Mouse (Mus musculus) olfactory bulb, adult 2 months (tissue): ENCODE data around the gene Agap2. TPM values are rescaled to one million over a fixed set of nuclear protein-coding genes. Genes with fewer than 3 reads are reported as not detected.

Experiments
- H3K27ac ChIP-seq: fragments of 200-500 bp; 2 replicates; pipeline ENCODE4 v1.5.1; 2012; ENCODE audit warnings: low read depth, low read length; ENCODE audit not compliant: insufficient read depth
- H3K4me1 ChIP-seq: fragments of 200-500 bp; 2 replicates; pipeline ENCODE4 v1.6.1; 2012; ENCODE audit warnings: low read length; ENCODE audit not compliant: control insufficient read depth, insufficient read depth
- H3K4me3 ChIP-seq: fragments of 200-500 bp; 2 replicates; pipeline ENCODE4 v1.5.1; 2012; ENCODE audit warnings: mild to moderate bottlenecking, low read depth, low read length, moderate library complexity; ENCODE audit not compliant: insufficient read depth
- CTCF ChIP-seq: fragments of 200-500 bp; IDR thresholded peaks from 2 replicates; pipeline ENCODE4 v1.5.1; 2012; ENCODE audit warnings: low read depth, mild to moderate bottlenecking, low read length, moderate library complexity; ENCODE audit not compliant: insufficient read depth
- POLR2A ChIP-seq: fragments of 200-500 bp; IDR thresholded peaks from 2 replicates; pipeline ENCODE4 v1.6.1; 2012; ENCODE audit warnings: mild to moderate bottlenecking, low read depth, low read length, moderate library complexity; ENCODE audit not compliant: insufficient read depth
- WGBS: fragments of 180-500 bp; shearing (Covaris S2); methylation state at CpG from one replicate; pipeline ENCODE4 v1.1.7; 2018; 5-methylcytosine and 5-hydroxymethylcytosine counted together
- polyA plus RNA-seq: library from polyadenylated mRNA; stranded (reverse); fragments of >200 nt; gene quantifications from 2 replicates; pipeline ENCODE4 v1.2.4, GENCODE M21; 2012; ENCODE audit warnings: low replicate concordance; ENCODE audit not compliant: missing spikeins, insufficient read depth, insufficient read length

The Agap2 gene
- polyA plus RNA-seq, 1 experiment, result not detected

- Histone ChIP-seq H3K4me1 (peaks cover 20% of the 10 kb centered on the region), H3K27ac (peak overlapping the region; percentile 46; the same call in 1 of the 2 replicates), H3K4me3 (no peak overlapping the region)
- 60% methylated on average over 5 of the region's 5 CpGs for WGBS
- no peak for TF ChIP-seq CTCF
Observed at GRCm38 (mm10) chr10:127062503-127062902, 12.6 kb upstream of the Agap2 start.

- Histone ChIP-seq H3K27ac (peak within 1 kb of the TSS; percentile 93), H3K4me3 (peak within 1 kb of the TSS; percentile 93), H3K4me1 (peaks cover 17% of the 10 kb centered on the region)
- under 1% methylated on average over 46 of the region's 46 CpGs for WGBS
- TF ChIP-seq CTCF, result no peak
- peak; percentile 24 for TF ChIP-seq POLR2A
Observed at GRCm38 (mm10) chr10:127063239-127063872, 11.7 kb upstream of the Agap2 start, which contains the start of gene Cdk4. Gene Cdk4 (plus strand): TSS chr10:127063534.

GRCm38 (mm10) chr10:127063913-127064870 is 10.9 kb upstream of the Agap2 start:
- no peak for TF ChIP-seq CTCF
- no peak for TF ChIP-seq POLR2A
- Histone ChIP-seq H3K27ac (peak overlapping the region; percentile 93), H3K4me3 (peak overlapping the region; percentile 93), H3K4me1 (peaks cover 15% of the 10 kb centered on the region)
- 9% methylated on average over 37 of the region's 37 CpGs for WGBS

GRCm38 (mm10) chr10:127065981-127066380 is 9.1 kb upstream of the Agap2 start:
- no peak overlapping the region for H3K27ac ChIP-seq
- no peak for TF ChIP-seq POLR2A
- no peak for TF ChIP-seq CTCF
- peaks cover 11% of the 10 kb centered on the region for H3K4me1 ChIP-seq
- WGBS, result 88% methylated on average over 9 of the region's 9 CpGs
- no peak overlapping the region for H3K4me3 ChIP-seq

GRCm38 (mm10) chr10:127066519-127067018 is 8.5 kb upstream of the Agap2 start:
- WGBS, result 91% methylated on average over 14 of the region's 14 CpGs
- no peak overlapping the region for H3K4me3 ChIP-seq
- H3K4me1 ChIP-seq, result peaks cover 14% of the 10 kb centered on the region
- TF ChIP-seq POLR2A (no peak), CTCF (no peak)
- no peak overlapping the region for H3K27ac ChIP-seq

- WGBS, result 70% methylated on average over 9 of the region's 9 CpGs
- TF ChIP-seq POLR2A (no peak), CTCF (no peak)
- Histone ChIP-seq H3K4me1 (peaks cover 14% of the 10 kb centered on the region), H3K27ac (no peak overlapping the region), H3K4me3 (no peak overlapping the region)
Observed at GRCm38 (mm10) chr10:127068360-127069038, 6.6 kb upstream of the Agap2 start.

- no peak; the same call in 1 of the 2 replicates for TF ChIP-seq POLR2A
- 0 out of 2 replicates have a peak, but pooled peaks have one; percentile 14 for TF ChIP-seq CTCF
- Histone ChIP-seq H3K4me1 (peaks cover 10% of the 10 kb centered on the region), H3K27ac (peak overlapping the region; percentile 76), H3K4me3 (peak overlapping the region; percentile 64)
- 3% methylated on average over 30 of the region's 30 CpGs for WGBS
Observed at GRCm38 (mm10) chr10:127069281-127070189, 5.5 kb upstream of the Agap2 start.
